Mouse (Mus musculus) cortical plate, adult 2 months (tissue): ENCODE measurements around the gene Lmf1.

Source experiments
- CTCF ChIP-seq: fragments of 200-500 bp; IDR thresholded peaks from 2 replicates; pipeline ENCODE4 v1.5.1; 2011; ENCODE audit warnings: mild to moderate bottlenecking, control low read depth, low read length; ENCODE audit not compliant: insufficient read depth; ENCODE audit errors: extremely low read depth
- POLR2A ChIP-seq: fragments of 200-500 bp; IDR thresholded peaks from 2 replicates; pipeline ENCODE4 v1.6.1; 2011; ENCODE audit warnings: mild to moderate bottlenecking, low read length, control low read depth; ENCODE audit not compliant: insufficient read depth; ENCODE audit errors: extremely low read depth

DNA sequence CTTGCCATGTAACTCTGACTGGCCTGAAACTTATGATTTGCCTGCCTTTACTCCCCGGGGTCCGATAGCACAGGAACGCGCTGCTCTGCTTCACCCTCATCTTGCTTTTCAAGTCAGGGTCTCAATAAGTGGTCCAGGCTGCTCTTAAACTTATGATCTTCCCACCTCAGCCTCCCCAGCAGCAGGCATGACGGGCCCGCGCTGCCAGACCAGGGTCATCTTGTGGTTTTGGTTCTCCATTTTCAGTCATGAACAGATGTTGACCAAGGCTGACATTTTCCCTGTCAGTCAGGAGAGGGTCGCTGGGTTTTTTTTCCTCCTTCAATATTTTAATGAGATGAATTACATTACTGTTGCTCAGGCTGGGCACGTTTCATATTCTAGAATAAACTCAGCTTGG lies 66.8 kb downstream of the Lmf1 start:
- TF ChIP-seq CTCF, result no peak
- TF ChIP-seq POLR2A, result no peak
